Mouse (Mus musculus) liver, adult 2 months (tissue): ENCODE measurements around the gene Fcor. TPM values are rescaled to one million over a fixed set of nuclear protein-coding genes. Genes with fewer than 3 reads are reported as not detected.
A peak's percentile ranks its signal among the peaks of the same experiment; 100 is the strongest.

Experiments used
- DNase-seq: peaks from one replicate; pipeline ENCODE4 v3.0.0-alpha.2; 2011; ENCODE audit warnings: low read depth, low spot score; ENCODE audit errors: extremely low read depth
- H3K27ac ChIP-seq: fragments of 200-500 bp; replicated peaks from 2 replicates; pipeline ENCODE4 v1.5.1; 2012; ENCODE audit warnings: low read depth, mild to moderate bottlenecking, control low read depth, inconsistent platforms, low read length; ENCODE audit not compliant: insufficient read depth
- H3K27me3 ChIP-seq: fragments of 200-500 bp; 2 replicates; pipeline ENCODE4 v1.6.1; 2012; ENCODE audit warnings: mild to moderate bottlenecking, moderate library complexity, low read length, inconsistent platforms; ENCODE audit not compliant: control insufficient read depth, insufficient read depth
- H3K36me3 ChIP-seq: fragments of 200-500 bp; 2 replicates; pipeline ENCODE4 v1.6.1; 2012; ENCODE audit warnings: low read length, inconsistent platforms; ENCODE audit not compliant: control insufficient read depth, insufficient read depth
- H3K4me1 ChIP-seq: fragments of 200-500 bp; 2 replicates; pipeline ENCODE4 v1.6.1; 2011; ENCODE audit warnings: low read length; ENCODE audit not compliant: control insufficient read depth, insufficient read depth
- H3K4me3 ChIP-seq: fragments of 200-500 bp; 2 replicates; pipeline ENCODE4 v1.5.1; 2011; ENCODE audit warnings: low read depth, mild to moderate bottlenecking, control low read depth, low read length, moderate library complexity; ENCODE audit not compliant: insufficient read depth
- H3K79me2 ChIP-seq: fragments of 200-500 bp; 2 replicates; pipeline ENCODE4 v1.6.1; 2012; ENCODE audit warnings: inconsistent platforms, mild to moderate bottlenecking, low read length, moderate library complexity; ENCODE audit not compliant: control insufficient read depth, insufficient read depth
- H3K9ac ChIP-seq: fragments of 200-500 bp; 2 replicates; pipeline ENCODE4 v1.6.1; 2012; ENCODE audit warnings: low read depth, mild to moderate bottlenecking, control low read depth, inconsistent platforms, low read length
- CTCF ChIP-seq: fragments of 200-500 bp; IDR thresholded peaks from 2 replicates; pipeline ENCODE4 v1.5.1; 2011; ENCODE audit warnings: low read depth, low read length, control low read depth
- POLR2A ChIP-seq: fragments of 200-500 bp; IDR thresholded peaks from 2 replicates; pipeline ENCODE4 v1.6.1; 2011; ENCODE audit warnings: low read length, control low read depth; ENCODE audit not compliant: insufficient read depth; ENCODE audit errors: extremely low read depth
- WGBS: fragments of 180-500 bp; shearing (Covaris S2); methylation state at CpG from one replicate; pipeline ENCODE4 v1.1.7; 2018; 5-methylcytosine and 5-hydroxymethylcytosine counted together
- polyA plus RNA-seq: library from polyadenylated mRNA; depleted of rRNA; stranded (reverse); fragments of >200 nt; gene quantifications from 2 replicates; pipeline ENCODE4 v1.2.3, GENCODE M21; 2012
- total RNA-seq: library from RNA; depleted of rRNA; stranded (reverse); fragments of >200 nt; gene quantifications from 2 replicates; pipeline ENCODE4 v1.2.3, GENCODE M21; 2014

Fcor gene
- total and polyA plus RNA-seq, 2 experiments = 1.9 to 5.7 TPM

- WGBS = 83% methylated on average over 3 of the region's 3 CpGs
- peaks cover under 1% of the 10 kb centered on the region; the same call in 1 of the 2 replicates for H3K36me3 ChIP-seq
- peak overlapping the region; percentile 36; the same call in 1 of the 2 replicates for H3K27ac ChIP-seq
- H3K9ac ChIP-seq = no peak overlapping the region
- TF ChIP-seq CTCF (no peak), POLR2A (no peak)
- no peaks in the 10 kb centered on the region for H3K79me2 ChIP-seq
- no peaks in the 10 kb centered on the region for H3K27me3 ChIP-seq
- DNase-seq = no peak
- H3K4me1 ChIP-seq = peaks cover 3% of the 10 kb centered on the region; the same call in 1 of the 2 replicates
- H3K4me3 ChIP-seq = no peak overlapping the region
Observed at GRCm38 (mm10) chr8:3710312-3710711, 38.1 kb upstream of the Fcor start.

DNA sequence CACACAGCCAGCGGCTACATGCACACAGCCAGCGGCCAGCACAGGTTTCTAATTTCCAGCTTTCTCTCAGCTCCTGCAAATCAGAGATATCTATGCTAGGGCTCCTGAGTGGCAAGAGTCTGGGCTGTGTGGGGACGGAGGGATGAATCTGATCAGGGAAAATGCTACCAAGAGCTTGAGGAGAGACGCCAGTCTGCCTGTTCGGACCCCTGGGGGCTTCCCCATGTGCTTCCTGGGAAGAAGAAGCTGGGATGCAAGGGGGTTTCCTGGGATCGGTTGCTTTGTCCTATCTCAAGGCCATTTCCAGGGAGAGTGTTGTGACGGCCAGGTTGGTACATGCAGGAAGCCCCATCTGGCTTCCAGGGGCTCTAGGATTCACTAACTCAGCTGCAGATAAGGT lies 35.4 kb upstream of the Fcor start:
- peaks cover 3% of the 10 kb centered on the region; the same call in 1 of the 2 replicates for H3K4me1 ChIP-seq
- no peak for TF ChIP-seq POLR2A
- no peak for TF ChIP-seq CTCF
- peak overlapping the region; percentile 34 for H3K27ac ChIP-seq
- no peak overlapping the region for H3K4me3 ChIP-seq
- 50% methylated on average over 7 of the region's 7 CpGs for WGBS
- no peak overlapping the region for H3K9ac ChIP-seq
- no peak for DNase-seq
- H3K27me3 ChIP-seq = no peaks in the 10 kb centered on the region
- H3K79me2 ChIP-seq = no peaks in the 10 kb centered on the region
- H3K36me3 ChIP-seq = no peaks in the 10 kb centered on the region

DNA sequence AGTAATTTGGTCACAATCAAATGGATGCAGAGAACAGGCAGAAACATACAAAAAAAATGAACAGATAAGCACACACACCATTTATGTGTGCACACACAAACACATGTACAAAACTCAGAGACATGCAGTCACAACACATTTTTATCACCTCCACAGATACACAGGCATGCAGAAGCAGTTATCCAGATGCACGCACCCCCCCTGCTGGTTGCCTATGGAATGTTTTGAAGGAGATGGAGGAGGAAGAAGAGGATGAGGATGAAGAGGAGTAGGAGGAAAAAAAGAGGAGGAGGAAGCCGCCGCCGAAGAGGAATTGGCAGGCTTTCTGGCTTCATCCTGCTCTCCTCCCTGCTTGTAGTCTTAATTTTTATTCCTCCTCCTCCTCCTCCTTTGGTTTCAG lies 33.5 kb upstream of the Fcor start:
- WGBS = 44% methylated on average over 4 of the region's 4 CpGs
- no peak for TF ChIP-seq POLR2A
- TF ChIP-seq CTCF = peak; percentile 44; the same call in 1 of the 2 replicates
- no peaks in the 10 kb centered on the region for H3K27me3 ChIP-seq
- H3K4me3 ChIP-seq = no peak overlapping the region
- DNase-seq = no peak
- no peak overlapping the region for H3K27ac ChIP-seq
- H3K36me3 ChIP-seq = no peaks in the 10 kb centered on the region
- H3K79me2 ChIP-seq = no peaks in the 10 kb centered on the region
- H3K4me1 ChIP-seq = no peaks in the 10 kb centered on the region; the same call in 1 of the 2 replicates
- H3K9ac ChIP-seq = no peak overlapping the region

- Histone ChIP-seq H3K27me3 (no peaks in the 10 kb centered on the region), H3K4me1 (no peaks in the 10 kb centered on the region), H3K79me2 (no peaks in the 10 kb centered on the region), H3K36me3 (no peaks in the 10 kb centered on the region), H3K4me3 (no peak overlapping the region), H3K27ac (no peak overlapping the region), H3K9ac (no peak overlapping the region)
- no peak for DNase-seq
- TF ChIP-seq POLR2A = no peak
- no peak for TF ChIP-seq CTCF
- 69% methylated on average over 1 of the region's 1 CpGs for WGBS
Observed at GRCm38 (mm10) chr8:3701491-3701890, 29.3 kb upstream of the Fcor start.

DNA sequence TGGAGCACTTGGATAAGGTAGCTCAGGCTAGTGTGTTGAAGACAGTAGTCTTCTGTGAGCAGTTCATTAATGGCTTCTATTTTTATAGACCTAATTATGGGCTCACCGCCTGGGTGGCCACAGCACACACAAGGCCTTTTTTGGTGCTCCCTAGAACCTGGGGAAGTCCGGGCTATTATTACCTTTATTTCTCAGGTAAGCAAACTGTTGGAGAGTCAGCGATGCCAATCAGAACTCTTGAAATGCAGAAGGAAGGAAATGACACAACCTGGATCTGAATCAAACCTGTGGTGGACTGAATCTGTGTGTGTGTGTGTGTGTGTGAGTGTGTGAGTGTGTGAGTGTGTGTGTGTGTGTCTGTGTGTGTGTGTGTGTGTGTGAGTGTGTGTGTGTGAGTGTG lies 22.0 kb upstream of the Fcor start, which contains the start of gene Fcer2a:
Gene Fcer2a (minus strand): TSS at position 55 of the 400 bp plus-strand sequence.
- Histone ChIP-seq H3K27me3 (0 out of 2 replicates have a peak, but pooled peaks cover 3% of the 10 kb centered on the region), H3K27ac (no peak within 1 kb of the TSS), H3K4me3 (no peak within 1 kb of the TSS), H3K9ac (no peak within 1 kb of the TSS), H3K79me2 (no peaks in the 10 kb centered on the region), H3K4me1 (no peaks in the 10 kb centered on the region), H3K36me3 (no peaks in the 10 kb centered on the region)
- no peak for DNase-seq
- 85% methylated on average over 3 of the region's 3 CpGs for WGBS
- TF ChIP-seq POLR2A = no peak
- TF ChIP-seq CTCF = no peak

DNA sequence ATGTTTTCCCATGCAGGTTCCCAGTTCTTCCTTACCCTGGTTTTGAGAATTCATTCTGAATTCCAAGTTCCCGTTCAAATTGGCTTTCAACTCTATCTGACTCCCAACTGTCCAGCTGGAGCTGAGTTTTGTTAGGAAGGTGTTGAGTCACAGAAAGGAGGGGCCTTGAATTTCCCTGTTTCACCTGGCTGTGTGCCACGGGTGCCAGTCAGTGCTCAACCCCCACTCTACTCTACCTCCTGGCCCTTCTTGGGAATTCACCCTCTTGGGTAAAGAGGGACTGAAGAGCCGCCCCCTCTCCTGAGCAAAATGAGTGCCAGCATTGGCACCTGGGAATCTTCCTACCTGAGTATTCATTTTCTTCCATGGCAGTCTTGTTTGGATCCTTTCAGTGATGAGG lies 18.6 kb upstream of the Fcor start:
- TF ChIP-seq CTCF = no peak
- no peak for TF ChIP-seq POLR2A
- Histone ChIP-seq H3K4me3 (no peak overlapping the region), H3K36me3 (no peaks in the 10 kb centered on the region), H3K79me2 (no peaks in the 10 kb centered on the region), H3K9ac (no peak overlapping the region), H3K4me1 (no peaks in the 10 kb centered on the region), H3K27me3 (0 out of 2 replicates have a peak, but pooled peaks cover 3% of the 10 kb centered on the region), H3K27ac (no peak overlapping the region)
- DNase-seq = no peak
- 78% methylated on average over 3 of the region's 3 CpGs for WGBS
